Mouse (Mus musculus) liver, embryonic 14.5 days (tissue): Measurements from ENCODE around the gene Eef1g.

ENCODE experiments used
- CTCF ChIP-seq: IDR thresholded peaks from 2 replicates; pipeline ENCODE4 v1.5.1; 2016; ENCODE audit warnings: antibody characterized with exemption, low read depth, control low read depth
- EP300 ChIP-seq: IDR thresholded peaks from 2 replicates; pipeline ENCODE4 v1.6.1; 2016; ENCODE audit warnings: antibody characterized with exemption, low read depth

- TF ChIP-seq CTCF (no peak), EP300 (no peak)
These were observed 19.1 kb downstream of the Eef1g start for GRCm38 (mm10) chr19:8985891-8986290.
